Mouse (Mus musculus) myocyte (in vitro differentiated cells): ENCODE measurements around the gene Sh2d5.

ENCODE experiments used
- CEBPB ChIP-seq: IDR thresholded peaks from 2 replicates; pipeline ENCODE4 v1.6.1; 2011; ENCODE audit warnings: mild to moderate bottlenecking, moderate library complexity; ENCODE audit not compliant: poor library complexity, insufficient read depth, severe bottlenecking
- E2F4 ChIP-seq: IDR thresholded peaks from one replicate; pipeline ENCODE4 v1.6.1; 2011; ENCODE audit warnings: mild to moderate bottlenecking, control low read depth, moderate library complexity; ENCODE audit not compliant: insufficient read depth
- MAX ChIP-seq: IDR thresholded peaks from one replicate; pipeline ENCODE4 v1.6.1; 2011; ENCODE audit warnings: low read depth, mild to moderate bottlenecking, control low read depth
- MYOD1 ChIP-seq, 3 experiments: IDR thresholded peaks; one replicate each; pipeline ENCODE4 v1.6.1; 2011; ENCODE audit warnings: control low read depth in 2 of 3, low read depth in 2 of 3, mild to moderate bottlenecking in 2 of 3, moderate library complexity in 1 of 3; ENCODE audit not compliant: insufficient read length in 2 of 3, control insufficient read depth in 1 of 3
- MYOG ChIP-seq, 3 experiments: IDR thresholded peaks; one replicate each; pipeline ENCODE4 v1.6.1; 2011; ENCODE audit warnings: control low read depth in 2 of 3, low read depth in 2 of 3, mild to moderate bottlenecking in 2 of 3; ENCODE audit not compliant: insufficient read length in 2 of 3, control insufficient read depth in 1 of 3, insufficient read depth in 1 of 3
- POLR2A ChIP-seq: IDR thresholded peaks from one replicate; pipeline ENCODE4 v1.6.1; 2011; ENCODE audit warnings: low read depth, mild to moderate bottlenecking, control low read depth, moderate library complexity; ENCODE audit not compliant: insufficient read length
- POLR2AphosphoS2 ChIP-seq: IDR thresholded peaks from one replicate; pipeline ENCODE4 v1.6.1; 2011; ENCODE audit warnings: low read depth, control low read depth; ENCODE audit not compliant: insufficient read length
- REST ChIP-seq: IDR thresholded peaks from one replicate; pipeline ENCODE4 v1.6.1; 2011; ENCODE audit warnings: mild to moderate bottlenecking, control low read depth, moderate library complexity; ENCODE audit not compliant: insufficient read depth, insufficient read length
- TCF12 ChIP-seq: IDR thresholded peaks from one replicate; pipeline ENCODE4 v1.6.1; 2011; ENCODE audit warnings: mild to moderate bottlenecking, control low read depth; ENCODE audit not compliant: poor library complexity, insufficient read depth, severe bottlenecking
- TCF3 ChIP-seq: IDR thresholded peaks from one replicate; pipeline ENCODE4 v1.6.1; 2011; ENCODE audit warnings: low read depth, control low read depth; ENCODE audit not compliant: insufficient read length
- USF1 ChIP-seq: IDR thresholded peaks from one replicate; pipeline ENCODE4 v1.6.1; 2011; ENCODE audit warnings: low read depth, mild to moderate bottlenecking, control low read depth, moderate library complexity

DNA sequence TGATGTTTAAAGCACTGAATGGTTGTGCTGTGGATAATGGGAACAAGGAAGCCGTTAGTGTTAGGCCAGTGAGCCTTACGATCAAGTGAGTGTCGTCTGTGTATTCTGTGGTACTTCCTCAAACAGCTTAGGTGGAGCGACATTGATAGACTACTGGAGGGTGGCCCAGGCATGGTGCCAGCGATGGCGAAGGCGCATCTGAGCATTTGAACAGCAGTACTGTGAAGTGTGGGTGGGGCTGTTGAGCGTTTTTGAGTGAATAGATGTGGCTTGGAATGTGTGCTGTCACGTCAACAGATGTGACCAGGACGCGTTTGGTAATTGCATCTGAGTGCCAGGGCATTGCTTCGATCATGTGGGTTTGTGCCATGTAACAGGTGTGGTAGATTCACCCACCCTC is 57.5 kb downstream of the Sh2d5 start:
- no peak for TF ChIP-seq MYOD1 (IDR thresholded peaks at IDR 0.05; ENCODE audit: control insufficient read depth in 1 of 3, insufficient read length in 2 of 3, low read depth in 2 of 3)
- no peak for TF ChIP-seq POLR2A
- TF ChIP-seq POLR2AphosphoS2: no peak
- TF ChIP-seq USF1: no peak
- no peak for TF ChIP-seq E2F4
- no peak for TF ChIP-seq CEBPB
- TF ChIP-seq TCF12: no peak
- TF ChIP-seq MYOG (IDR thresholded peaks at IDR 0.05; ENCODE audit: control insufficient read depth in 1 of 3, insufficient read depth in 1 of 3, insufficient read length in 2 of 3, low read depth in 2 of 3): no peak
- TF ChIP-seq MAX: no peak
- TF ChIP-seq REST: no peak
- no peak for TF ChIP-seq TCF3
